Mouse (Mus musculus) cortical plate, adult 2 months (tissue): ENCODE data around the gene Map7.

Experiments
- CTCF ChIP-seq: fragments of 200-500 bp; IDR thresholded peaks from 2 replicates; pipeline ENCODE4 v1.5.1; 2011; ENCODE audit warnings: mild to moderate bottlenecking, control low read depth, low read length; ENCODE audit not compliant: insufficient read depth; ENCODE audit errors: extremely low read depth
- POLR2A ChIP-seq: fragments of 200-500 bp; IDR thresholded peaks from 2 replicates; pipeline ENCODE4 v1.6.1; 2011; ENCODE audit warnings: mild to moderate bottlenecking, low read length, control low read depth; ENCODE audit not compliant: insufficient read depth; ENCODE audit errors: extremely low read depth

GRCm38 (mm10) chr10:20204696-20205431, 56.6 kb downstream of the Map7 start:
- TF ChIP-seq POLR2A (no peak), CTCF (no peak)
